Mouse (Mus musculus): ENCODE results near the gene Arhgef19.

Gene Arhgef19

DNA sequence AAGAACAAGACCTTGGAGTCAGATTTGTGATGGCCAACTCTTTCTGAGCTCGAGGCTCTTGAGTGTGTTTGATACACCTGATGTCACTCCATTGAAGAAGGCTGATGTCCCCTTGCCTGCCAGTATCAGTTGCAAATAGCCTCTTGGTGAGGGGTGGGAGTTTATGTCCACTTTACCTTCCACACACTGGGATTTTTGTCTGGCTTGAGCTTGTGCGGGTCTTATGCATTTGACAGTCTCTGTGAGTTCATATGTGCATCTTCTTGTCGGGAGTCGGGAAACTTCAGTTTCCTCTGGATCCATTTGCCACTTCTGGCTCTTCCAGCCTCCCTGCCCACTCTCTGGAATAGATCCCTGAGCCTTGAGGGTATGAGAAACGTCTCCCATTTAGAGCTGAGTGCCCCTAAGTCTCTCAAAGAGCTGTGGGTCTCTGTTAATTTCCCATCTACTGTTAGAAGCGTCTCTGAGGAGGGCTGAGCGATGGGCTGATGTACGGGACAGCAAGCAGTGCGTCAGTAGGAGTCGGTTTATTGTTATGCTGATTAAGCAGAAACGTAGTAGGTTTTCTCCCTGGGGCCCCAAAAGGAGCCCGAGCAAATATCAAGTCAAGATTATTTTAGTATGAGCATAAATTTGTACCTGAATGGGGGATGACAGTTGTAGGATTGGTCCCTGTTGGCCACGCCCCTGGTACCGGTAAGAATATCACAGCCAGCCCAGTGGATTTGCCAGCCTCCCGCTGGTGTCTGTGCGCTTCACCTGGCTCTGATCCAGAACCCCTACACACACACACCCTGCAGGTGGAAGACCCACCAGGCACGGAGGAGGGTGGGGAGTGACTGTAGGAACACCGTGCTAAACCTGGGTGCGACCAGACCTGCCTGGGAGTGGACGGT is 559 bp upstream of the Arhgef19 start:
- no peak for DNase-seq

DNA sequence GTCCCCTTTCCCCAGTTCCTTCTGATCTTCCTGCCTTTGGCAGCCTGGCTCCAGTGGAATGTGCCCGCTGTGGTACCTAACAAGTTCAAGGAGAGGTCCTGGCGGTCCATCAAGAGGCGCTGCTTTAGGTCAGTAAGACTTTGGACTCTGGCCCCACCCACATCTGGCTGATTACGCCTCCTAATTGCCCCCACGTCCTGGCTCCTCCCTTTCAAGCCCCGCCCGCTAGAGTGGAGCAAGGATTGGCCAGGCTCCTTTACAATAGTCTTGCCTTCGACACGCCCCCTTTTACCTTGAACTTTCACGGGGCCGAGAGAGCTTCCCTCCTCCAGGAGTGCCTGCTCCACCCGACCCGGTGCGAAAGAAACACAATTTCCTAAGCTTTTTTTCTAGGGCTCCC is 1.3 kb downstream of the Arhgef19 start:
- no peak for DNase-seq

DNA sequence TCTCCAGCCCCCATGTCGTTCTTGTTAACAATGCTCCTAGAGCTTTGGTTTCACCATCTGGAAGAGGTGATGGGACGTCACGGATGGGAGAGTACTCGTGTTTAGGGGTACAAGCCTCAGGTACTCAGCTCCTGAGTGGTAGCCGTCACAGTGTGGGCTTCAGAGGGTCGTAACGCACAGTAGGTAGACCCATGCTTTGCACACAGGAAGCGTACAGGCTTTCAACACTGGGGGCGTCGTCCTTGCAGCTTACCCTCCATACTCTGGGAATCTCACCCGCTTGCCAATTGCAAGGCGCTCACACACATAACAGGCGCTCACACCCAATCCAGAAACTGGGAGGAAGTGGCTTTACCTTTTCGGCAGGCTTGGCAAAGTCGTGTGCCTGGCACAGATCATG is 2.6 kb downstream of the Arhgef19 start:
- DNase-seq, result no peak

DNA sequence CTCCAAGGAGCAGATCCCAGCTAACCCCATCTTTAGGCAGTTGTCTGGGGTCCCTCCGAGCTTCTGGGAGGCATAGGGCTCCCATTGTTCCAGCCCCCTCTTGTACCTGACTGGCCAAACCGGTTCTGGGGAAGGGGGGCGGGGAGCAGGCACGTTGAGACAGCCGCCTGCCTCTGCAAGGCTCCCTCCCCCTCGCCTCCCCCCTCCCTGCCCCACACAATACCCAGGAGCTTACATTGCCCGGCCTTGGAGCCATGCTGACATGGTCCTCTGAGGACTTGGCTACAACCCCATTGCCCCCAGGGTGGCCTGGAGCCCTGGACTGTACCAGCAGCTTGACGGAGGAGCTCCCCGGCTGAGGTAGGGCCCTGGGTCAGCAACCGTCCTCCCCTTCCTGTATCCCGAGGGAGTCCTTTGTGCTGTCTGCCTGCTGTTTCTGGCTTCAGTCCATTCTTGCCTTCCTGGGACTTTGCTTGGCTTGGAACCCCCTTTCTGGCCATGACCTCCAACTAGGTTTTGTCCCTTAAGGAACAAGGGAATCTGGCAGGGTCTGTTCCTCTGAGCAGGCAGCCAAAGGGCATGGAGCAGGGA is 3.4 kb downstream of the Arhgef19 start:
- peak; percentile 40 for DNase-seq

DNA sequence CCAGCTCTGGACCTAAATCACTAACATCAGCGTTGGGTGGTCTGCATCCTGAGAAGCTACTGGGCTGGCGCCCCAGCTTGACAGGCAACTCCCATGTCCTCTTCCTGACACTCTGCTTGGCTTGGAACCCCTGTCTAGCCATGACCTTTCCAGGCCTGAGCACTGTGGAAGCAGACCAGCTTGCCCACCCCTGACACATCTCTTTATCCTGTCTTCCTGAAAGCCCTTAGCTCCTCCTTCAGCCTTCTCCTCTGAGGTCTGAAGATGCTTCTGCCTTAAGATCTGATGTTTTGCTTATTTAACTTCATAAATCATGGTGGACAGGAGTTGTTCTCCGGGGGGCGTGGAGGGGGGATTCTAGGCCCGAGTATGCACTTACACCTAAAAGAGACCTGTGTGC is 4.3 kb downstream of the Arhgef19 start:
- no peak for DNase-seq

DNA sequence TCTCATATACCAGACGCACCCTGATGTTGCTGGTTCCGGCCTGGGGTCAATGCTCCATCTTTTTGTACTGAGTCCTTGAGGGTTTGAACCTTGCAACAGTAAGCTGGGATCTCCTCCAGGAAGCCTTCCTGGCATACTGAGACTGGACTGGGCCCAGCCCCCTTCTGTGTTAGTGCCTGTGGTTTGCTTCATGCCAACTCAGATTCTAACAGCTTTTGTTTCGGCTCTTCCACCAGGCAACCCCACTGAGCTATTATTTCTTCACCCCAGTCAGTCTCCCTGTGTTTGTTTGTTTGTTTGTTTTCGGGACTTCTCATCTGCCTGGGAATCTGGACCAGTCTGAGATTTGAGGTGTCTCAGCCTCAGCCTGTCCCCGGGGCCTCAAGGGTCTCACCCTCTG is 5.1 kb downstream of the Arhgef19 start:
- DNase-seq, result no peak

DNA sequence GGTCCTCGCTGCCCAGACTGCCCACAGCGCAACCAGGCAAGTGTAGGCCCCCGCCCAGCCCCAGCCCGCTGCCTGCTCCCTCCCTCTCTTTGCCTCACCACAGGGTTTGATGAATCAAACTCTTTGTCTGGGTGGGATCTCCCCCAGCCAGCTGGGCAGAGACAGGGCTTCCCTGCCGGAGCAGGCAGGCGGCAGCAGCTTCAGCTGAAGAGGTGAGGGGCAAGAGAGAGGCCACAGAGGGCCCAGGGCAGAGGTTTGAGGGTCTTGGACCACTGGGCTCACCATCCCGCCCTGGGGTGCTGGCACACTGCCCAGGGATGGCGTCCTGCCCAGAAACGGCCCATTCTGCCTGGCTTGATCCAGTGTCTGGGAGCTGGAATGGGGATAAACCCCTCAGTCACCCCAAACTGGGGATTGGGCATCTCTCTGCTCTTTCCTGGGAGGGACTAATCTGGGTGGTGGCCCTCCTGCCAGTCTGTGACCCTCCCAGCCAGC is 5.7 kb downstream of the Arhgef19 start:
- DNase-seq, result peak; percentile 52

DNA sequence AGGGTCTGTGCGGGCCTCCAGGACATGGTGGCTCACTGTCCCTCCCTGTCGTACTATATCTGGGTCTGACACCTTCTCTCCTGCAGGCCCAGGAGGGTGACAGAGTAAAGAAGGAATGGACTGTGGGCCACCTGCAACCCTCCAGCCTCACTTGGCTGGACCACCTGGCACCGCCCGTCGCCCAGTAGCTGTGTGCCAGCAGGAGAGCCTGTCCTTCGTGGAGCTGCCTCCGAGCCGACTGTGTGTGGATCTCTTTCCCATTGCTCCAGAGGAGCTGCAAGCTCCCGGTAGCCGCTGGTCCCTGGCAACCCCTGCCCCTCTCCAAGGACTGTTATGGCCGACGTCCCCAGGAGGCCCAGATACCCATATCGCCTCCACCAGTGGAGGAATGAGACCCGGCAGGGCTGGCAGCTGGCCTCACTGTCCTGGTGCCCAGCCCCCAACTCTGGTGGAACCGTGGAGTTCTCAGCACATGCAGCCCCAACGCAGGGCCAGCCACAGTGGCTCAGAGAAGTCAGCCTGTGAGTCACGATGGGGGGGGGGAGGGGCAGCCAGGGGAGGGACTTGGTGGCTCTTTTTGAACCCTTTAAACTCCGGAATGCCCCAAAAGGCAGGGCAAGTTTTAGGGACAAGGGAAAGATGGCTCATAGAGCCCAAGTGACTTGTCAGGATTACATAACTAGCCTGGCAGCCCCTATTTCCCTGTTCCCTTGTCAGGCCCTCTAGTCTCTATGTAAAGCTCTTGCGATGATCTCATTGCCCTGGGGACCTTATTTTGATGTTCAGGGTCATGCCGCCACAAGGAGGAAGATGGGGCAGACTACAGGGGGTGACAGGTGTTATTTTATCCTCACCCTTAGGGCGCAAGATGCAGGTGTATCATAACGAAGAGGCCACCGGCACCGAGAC is 7.0 kb downstream of the Arhgef19 start:
- no peak for DNase-seq

DNA sequence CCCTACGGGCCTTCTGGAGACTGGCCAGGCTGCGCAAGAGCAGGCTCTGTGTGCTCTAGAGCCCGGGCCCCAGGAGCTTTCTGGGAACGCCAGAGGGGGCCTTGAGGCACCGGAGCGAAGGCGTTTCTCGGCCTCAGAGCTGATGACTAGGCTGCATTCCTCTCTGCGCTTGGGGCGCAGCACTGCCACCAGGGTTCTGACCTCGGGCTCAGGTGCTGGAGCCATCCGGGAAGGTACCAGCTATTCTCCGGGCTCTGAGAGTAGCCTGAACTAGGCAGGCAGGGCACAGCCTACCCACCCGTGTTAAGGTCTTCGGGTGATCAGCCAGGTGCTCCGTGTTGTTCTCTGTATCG is 7.7 kb downstream of the Arhgef19 start:
- no peak for DNase-seq

DNA sequence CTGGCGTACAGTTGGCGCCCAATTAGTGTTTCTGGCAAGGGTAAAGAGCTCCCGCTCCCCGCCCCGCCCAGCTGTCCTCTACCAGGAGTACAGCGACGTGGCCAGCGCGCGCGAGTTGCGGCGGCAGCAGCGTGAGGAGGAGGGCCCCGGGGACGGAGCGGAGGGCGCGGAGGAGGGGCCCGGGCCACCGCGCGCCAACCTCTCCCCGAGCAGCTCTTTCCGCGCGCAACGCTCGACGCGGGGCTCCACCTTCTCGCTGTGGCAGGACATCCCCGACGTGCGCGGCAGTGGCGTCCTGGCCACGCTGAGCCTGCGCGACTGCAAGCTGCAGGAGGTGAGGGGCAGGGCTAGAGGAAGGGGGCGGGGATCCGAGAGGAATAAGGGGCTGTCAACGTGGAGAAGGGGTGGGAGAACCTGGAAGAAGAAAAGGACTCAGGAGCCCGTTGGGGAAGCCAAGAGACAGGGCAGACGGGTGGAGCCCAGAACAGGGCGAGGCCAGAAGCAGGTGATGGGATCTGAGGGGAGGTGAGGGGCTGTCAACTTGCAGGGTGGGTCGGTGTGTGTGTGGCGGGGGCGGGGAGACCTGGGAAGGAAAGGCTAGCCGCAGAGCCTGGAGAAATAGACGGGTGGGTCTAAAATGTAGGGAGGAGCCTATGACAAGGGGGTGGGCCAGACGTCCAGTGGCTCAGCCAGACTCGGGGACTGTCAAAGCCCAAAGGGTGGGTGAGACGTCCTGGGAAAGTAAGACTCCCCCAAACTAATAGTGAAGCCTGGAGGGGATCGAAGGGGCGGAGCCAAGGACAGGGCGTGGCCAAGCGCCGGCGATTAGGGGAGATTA is 8.7 kb downstream of the Arhgef19 start:
- DNase-seq, result no peak

DNA sequence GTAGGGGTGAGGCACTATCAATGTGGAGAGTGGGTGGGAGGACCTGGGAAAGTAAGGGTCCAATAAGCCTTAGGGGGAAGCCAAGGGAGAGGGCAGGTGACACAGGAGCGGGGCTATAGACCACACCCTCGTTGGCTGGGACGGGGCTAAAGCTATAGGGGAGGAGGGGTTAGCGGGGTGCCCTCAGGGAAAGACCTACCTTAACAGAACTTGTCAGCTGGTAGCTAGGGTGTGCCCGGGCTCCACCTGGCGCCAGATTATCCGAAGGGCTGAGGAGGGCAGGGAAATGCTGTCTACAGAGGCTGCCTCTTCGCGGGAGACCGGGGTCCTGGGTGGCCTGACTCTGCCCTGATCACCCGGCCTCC is 9.3 kb downstream of the Arhgef19 start:
- DNase-seq, result no peak

DNA sequence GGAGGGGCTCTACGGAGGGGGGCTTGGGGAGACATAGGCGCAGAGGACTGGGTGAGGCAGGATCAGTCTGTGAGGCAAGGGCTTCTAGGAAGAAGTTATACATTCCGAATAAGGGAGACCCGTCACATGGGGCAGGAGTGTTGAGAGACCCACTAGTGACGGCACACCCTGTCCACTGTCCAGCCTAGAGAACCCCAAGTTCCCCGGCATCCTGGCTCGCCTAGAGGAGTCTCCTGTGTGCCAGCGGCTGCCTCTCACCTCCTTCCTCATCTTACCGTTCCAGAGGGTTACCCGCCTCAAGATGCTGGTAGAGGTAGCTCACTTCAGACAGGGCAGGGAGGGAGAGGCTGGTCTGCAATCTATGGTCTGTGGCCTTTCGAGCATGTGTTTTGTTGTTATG is 10.1 kb downstream of the Arhgef19 start:
- no peak for DNase-seq

DNA sequence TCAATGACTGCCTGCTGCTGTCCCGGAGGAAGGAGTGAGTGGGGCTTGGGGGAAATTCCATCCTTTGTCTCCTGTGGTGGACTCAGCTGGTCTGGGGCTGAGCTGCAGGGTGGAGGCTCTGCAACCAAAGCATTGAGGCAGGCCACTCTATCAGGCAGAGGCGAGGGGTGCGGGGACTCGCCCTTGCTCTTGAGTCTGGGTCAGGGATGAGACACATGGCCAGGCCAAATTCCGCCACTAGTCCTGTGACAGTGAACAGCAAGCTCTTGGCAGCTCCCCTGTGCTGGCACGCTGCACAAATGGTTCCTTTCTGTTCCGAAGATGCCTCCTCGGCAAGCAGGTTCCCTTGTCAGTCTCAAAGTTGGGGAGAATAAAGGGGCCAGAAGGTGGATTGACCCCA is 11.8 kb downstream of the Arhgef19 start:
- no peak for DNase-seq

DNA sequence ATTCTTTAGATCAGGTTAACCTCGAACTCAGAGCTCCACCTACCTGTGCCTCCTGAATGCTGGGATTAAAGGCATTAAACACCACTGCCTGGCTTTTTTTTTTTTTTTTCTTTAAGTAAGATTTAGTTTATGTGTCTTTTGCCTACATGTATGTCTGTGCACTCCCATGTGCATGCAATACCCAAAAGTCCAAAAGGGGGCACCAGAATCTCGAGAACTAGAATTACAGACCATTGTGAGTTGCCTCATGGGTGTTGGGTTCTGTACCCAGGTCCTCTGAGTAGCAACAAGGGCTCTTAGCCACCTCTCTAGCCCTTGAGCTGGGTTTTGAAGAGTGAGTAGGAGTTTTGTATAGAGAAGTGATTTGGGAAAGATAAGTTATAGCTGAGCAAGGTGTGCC is 13.3 kb downstream of the Arhgef19 start:
- DNase-seq, result no peak

DNA sequence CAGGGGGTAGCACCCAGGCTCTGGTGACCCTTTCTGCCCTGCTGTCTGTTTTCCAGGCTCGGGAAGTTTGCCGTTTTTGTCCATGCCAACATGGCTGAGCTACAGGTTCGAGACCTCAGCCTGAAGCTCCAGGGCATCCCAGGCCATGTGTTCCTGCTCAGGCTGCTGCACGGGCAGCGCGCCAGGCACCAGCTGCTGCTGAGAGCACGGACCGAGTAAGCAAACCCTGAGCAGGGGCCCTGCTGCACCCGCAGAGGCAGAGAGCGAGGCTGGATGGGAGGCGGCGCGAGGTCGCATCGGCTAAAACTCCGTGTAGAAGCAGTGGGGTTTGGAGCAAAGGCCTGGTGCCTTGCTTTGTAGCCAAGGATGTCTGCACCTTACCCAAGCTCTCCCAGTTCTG is 14.9 kb downstream of the Arhgef19 start:
- DNase-seq, result no peak

DNA sequence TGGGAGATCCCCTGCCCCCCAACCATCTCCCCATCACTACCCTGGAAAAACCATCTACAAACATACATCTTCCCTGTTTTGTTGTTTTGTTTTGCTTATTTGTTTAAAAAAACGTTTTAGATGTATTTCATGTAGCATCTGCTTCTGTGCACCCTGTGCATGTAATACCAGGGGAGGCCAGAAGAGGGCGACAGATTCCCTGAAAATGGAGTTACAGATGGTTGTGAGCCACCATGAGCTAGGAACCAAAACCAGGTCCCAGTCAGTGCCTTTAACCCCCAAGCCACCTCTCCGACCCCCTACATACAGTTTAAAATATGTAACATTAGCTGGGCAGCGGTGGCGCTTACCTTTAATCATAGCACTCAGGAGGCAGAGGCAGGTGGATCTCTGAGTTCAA is 18.1 kb downstream of the Arhgef19 start:
- no peak for DNase-seq

DNA sequence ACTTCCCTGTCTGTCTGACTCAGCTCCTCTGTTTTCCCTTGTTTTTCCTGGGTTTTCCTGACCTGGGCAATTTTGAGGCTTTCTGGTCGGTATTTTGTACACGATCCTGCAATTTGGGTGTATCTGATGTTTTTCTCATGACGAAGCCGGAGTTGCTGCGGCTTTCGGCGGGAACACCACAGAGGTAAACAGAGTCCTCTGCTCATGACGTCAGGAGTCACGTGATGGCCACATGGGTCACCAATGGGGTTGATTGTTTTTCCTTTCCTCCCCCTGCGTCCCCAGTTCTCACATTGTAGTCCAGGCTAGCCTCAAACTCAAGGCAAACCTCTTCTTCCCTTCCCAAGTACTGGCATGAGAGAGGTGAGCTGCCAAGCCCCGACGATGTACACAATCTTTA is 20.1 kb downstream of the Arhgef19 start:
- DNase-seq, result no peak

DNA sequence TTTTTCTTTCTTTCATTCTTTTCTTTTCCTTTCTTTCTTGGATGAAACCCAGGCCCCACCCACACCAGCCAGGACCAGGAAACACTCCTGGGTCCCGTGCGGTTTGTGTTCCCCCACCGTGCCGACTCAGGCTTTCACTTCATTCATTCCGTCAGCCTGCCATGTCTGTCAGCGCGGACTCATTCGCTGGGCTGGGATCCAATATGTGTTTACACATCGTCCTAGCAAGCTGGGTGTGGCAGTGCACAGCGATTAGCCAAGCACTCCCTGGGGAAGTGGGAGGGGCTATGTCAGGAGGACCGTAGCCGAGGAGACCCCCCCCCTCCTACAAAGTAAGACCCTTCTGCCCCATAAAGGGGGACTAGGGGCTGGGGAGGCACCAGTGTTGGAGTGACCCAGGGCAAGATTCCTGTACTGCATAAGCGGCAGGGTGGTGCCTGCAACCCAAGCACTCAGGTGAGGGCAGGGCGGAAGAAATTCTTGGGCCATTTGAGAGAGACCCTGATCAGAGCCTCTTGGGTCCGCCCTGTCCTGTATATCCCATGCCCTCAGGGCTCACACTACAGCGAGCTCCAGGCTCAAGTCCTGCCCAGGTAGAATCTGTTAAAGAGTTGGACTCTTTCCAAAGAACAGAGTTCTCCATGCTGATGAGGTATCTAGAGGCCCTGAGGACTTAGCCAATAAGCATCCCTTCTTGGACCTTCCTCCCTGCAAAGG is 20.9 kb downstream of the Arhgef19 start:
- no peak for DNase-seq

DNA sequence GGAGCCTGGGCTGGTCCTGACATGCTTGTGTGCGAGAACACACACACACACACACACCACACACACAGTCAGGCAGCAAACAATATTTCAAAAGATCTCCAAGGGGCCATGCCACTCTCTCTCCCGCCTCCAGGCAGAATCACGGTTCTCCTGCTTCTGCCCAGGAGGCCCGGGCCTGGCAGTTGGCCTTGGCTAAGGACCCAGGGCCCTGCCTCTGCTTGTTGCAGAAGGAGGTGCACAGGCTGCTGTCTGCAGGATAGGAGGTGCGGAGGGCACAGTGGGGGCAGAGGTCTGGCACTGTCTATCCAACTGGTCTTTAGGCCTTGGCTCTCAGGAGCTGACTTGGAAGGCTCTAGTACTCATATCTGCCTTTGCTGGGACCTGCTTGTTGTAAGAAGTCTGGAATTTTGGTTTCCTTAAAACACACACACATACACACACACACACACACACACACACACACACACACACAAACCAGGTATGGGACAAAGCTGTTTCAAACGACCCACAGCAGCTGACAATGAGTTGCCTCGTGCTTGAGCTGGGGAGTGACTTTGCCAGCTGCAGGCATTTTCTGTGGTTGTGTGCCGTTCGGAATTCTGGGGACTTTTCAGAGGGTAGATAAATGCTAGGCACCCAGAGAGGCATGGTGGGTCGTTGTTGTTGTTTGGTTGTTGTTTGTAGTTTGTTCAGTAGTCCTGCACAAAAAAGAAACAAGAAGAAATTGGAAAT is 23.8 kb downstream of the Arhgef19 start:
- DNase-seq, result no peak

DNA sequence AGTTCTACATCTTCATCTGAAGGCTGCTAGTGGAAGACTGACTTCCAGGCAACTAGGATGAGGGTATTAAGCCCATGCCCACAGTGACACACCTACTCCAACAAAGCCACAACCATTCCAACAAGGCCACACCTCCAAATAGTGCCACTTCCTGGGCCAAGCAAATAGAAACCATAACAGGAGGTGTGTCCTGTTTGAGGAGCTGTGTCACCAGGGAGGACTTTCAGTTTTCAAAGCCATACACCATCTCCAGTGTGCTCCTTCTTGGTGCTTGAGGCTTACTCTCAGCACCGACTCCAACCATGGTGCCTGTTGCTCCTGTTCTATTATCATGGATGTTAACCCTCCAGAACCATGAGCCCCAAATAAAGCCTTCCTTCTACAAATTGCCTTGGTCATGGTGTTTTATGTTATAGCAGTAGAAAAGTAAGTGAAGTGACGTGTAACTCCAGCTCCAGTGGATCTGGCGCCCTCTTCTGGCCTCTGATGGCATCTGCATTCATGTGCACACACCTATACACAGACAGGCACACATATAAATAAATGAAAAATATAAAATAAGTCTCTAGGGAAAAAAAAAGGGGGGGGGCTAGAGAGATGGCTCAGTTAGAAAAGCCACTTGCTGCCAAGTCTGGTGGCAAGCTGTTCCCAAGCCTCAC is 26.8 kb downstream of the Arhgef19 start:
- no peak for DNase-seq

DNA sequence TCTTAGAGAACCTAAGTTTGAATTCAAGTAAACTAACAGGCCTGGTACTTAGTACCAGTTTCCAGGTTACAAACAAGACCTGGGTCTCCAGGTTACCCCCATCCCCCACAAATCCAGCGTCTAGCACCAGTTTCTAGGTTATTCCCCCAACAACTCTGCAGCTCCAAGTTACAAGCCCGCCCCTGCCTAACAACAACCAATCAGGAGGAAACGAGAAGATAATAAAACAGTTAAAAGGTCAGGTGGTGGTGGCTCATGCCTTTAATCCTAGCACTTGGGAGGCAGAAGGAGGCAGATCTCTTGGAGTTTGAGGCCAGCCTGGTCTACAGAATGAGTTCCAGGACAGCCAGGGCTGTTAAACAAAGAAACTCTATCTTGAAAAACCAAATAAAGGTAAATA is 28.0 kb downstream of the Arhgef19 start:
- DNase-seq, result no peak

Data from cerebellum, adult 9-11 months (tissue).